Mouse (Mus musculus) bone marrow macrophage, adult 2 months (primary cell): ENCODE data around the gene Zfpl1.

Experiments
- CTCF ChIP-seq: IDR thresholded peaks from 2 replicates; pipeline ENCODE4 v1.5.1; 2012; ENCODE audit warnings: low read depth, mild to moderate bottlenecking, low read length, moderate library complexity
- POLR2A ChIP-seq: IDR thresholded peaks from 2 replicates; pipeline ENCODE4 v1.6.1; 2012; ENCODE audit warnings: mild to moderate bottlenecking, low read depth, low read length, borderline replicate concordance

DNA sequence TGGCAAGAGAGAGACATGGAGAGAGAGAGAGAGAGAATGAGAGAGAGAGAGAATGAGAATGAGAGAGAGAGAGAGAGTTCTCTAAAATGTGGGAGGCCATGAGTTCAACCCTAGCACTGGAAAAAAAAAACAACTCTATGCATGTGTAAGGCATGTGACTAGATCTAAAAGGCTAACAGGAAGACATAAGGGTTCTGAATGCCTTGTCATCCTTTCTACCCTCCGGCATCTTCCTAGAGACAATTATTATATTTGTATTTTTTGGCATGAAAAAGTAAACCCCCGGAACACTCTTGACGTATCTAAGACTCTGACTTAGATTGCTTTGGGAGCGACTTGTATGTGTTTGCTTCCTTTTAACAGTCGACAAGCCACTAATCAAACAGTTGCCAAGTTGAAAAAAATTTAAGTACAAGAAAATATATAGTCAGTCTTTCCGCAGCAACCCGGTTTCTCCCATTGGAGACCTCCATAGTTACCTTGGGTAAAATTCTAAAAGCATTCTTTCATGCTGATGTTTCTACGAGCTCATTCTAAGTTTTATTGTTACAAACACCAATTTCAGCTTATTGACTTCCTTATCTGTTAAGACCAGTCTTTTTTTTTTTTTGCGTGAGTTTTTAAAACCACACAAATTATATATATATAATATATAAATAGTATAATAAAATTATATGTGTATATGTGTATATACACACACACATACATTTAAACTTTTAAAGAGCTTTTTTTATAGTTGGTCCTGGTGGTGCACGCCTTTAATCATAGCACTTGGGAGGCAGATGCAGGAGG, 42.2 kb upstream of the Zfpl1 start:
- TF ChIP-seq POLR2A (no peak), CTCF (no peak)
